Mouse (Mus musculus) brain, embryonic 14.5 days (tissue): Measurements from ENCODE around the gene Cir1.

Experiments used
- CTCF ChIP-seq: fragments of 200-500 bp; IDR thresholded peaks from 2 replicates; pipeline ENCODE4 v1.5.1; 2012; ENCODE audit warnings: inconsistent platforms, mild to moderate bottlenecking, moderate library complexity, borderline replicate concordance; ENCODE audit not compliant: insufficient read depth, insufficient read length; ENCODE audit errors: extremely low read depth
- POLR2A ChIP-seq: fragments of 200-500 bp; IDR thresholded peaks from 2 replicates; pipeline ENCODE4 v1.6.1; 2012; ENCODE audit warnings: mild to moderate bottlenecking, inconsistent platforms, borderline replicate concordance; ENCODE audit not compliant: poor library complexity, insufficient read depth, insufficient read length, severe bottlenecking; ENCODE audit errors: extremely low read depth

- TF ChIP-seq CTCF = no peak
- TF ChIP-seq POLR2A = no peak
Measured at GRCm38 (mm10) chr2:73268281-73268680, 44.2 kb downstream of the Cir1 start.
